ENCODE assay signal across 11 mouse cellular contexts in the genomic region with DNA sequence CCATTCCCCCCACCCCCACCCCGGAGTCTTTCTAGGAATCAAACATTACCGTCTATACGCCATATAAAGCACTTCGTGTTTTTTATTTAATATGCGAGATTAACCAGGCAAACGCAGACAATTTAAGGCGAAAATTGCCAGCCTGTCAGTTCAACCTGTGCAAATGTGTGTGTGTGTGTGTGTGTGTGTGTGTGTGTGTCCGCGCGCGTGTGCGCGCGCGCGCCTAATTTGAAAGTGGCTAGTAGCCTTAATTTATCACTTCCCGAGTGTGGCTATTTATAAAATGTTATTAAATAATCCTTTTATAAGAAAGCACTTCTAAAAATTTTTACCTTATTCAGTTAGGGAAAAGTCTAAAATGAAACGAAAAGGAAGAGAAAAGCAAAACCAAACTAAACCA.
DNase-seq lines count a peak whose midpoint lies in the region; ATAC-seq lines count a peak whose summit lies in the region.
"Had no signal": no experiment of that assay in that cellular context is flagged by ENCODE, and none has a peak within 500 bp of the region (broad histone marks: within the 10 kb centered on the region; RNA-seq: fewer than 3 reads in every experiment).

No protein-coding gene starts in this region.

- no peaks in the 10 kb centered on the region for H3K36me3 ChIP-seq in neural tube, embryonic 11.5 days (ENCODE audit: control insufficient read depth, insufficient read depth, low read length)
- no peaks in the 10 kb centered on the region for H3K36me3 ChIP-seq in limb, embryonic 13.5 days
- H3K36me3 ChIP-seq in stomach, embryonic 16.5 days (ENCODE audit: control insufficient read depth, insufficient read depth, low read length), result no peaks in the 10 kb centered on the region

- WGBS in neural tube, embryonic 11.5 days, result 2% methylated on average over 18 of the region's 18 CpGs
- 2% methylated on average over 18 of the region's 18 CpGs for WGBS in limb, embryonic 13.5 days
- 1% methylated on average over 18 of the region's 18 CpGs for WGBS in stomach, embryonic 16.5 days

- no peak overlapping the region for H3K9ac ChIP-seq in neural tube, embryonic 11.5 days (ENCODE audit: low read length)
- no peak overlapping the region for H3K9ac ChIP-seq in limb, embryonic 13.5 days
- no peak overlapping the region for H3K9ac ChIP-seq in stomach, embryonic 16.5 days (ENCODE audit: low read length)

- H3K27me3 ChIP-seq in neural tube, embryonic 11.5 days (ENCODE audit: control insufficient read depth, insufficient read depth, low read length), result peaks cover 12% of the 10 kb centered on the region
- H3K27me3 ChIP-seq in limb, embryonic 13.5 days, result peaks cover 73% of the 10 kb centered on the region
- H3K27me3 ChIP-seq in stomach, embryonic 16.5 days (ENCODE audit: control insufficient read depth, insufficient read depth, low read length), result peaks cover 47% of the 10 kb centered on the region

- DNase-seq in embryo, embryonic 11 days, result peak; percentile 43
- DNase-seq in embryo, embryonic 9.5 days (ENCODE audit: extremely low spot score), result no peak
- no peak for DNase-seq in neural tube, embryonic 11.5 days (ENCODE audit: low spot score)
- no peak for DNase-seq in neural tube, embryonic 10.5 days (ENCODE audit: extremely low spot score, low spot score)
- no peak for DNase-seq in gastrocnemius, adult 8-10 months (ENCODE audit: low spot score in 2 of 2)
- DNase-seq: kidney, adult 2 months; lung, postnatal 14 days; right cerebral cortex, postnatal 25 days had no signal

- no peak for ATAC-seq in neural tube, embryonic 11.5 days (ENCODE audit: insufficient read depth, low FRiP score, low TSS enrichment)
- ATAC-seq in limb, embryonic 13.5 days (ENCODE audit: low FRiP score, low read depth), result no peak
- ATAC-seq in stomach, embryonic 16.5 days (ENCODE audit: insufficient read depth, low FRiP score), result no peak
- no peak for ATAC-seq in erythroid progenitor cell, adult 5-6 weeks (replicated peaks; ENCODE audit: low FRiP score, poor library complexity, severe bottlenecking)

- H3K27ac ChIP-seq in neural tube, embryonic 11.5 days (ENCODE audit: low read depth, low read length), result no peak overlapping the region
- H3K27ac ChIP-seq in limb, embryonic 13.5 days, result no peak overlapping the region
- H3K27ac ChIP-seq in stomach, embryonic 16.5 days (ENCODE audit: low read length), result no peak overlapping the region

- H3K4me1 ChIP-seq in neural tube, embryonic 11.5 days (ENCODE audit: control insufficient read depth, insufficient read depth, low read length), result peaks cover 12% of the 10 kb centered on the region; the same call in 1 of the 2 replicates
- H3K4me1 ChIP-seq in limb, embryonic 13.5 days, result peaks cover 33% of the 10 kb centered on the region
- no peaks in the 10 kb centered on the region for H3K4me1 ChIP-seq in stomach, embryonic 16.5 days (ENCODE audit: control insufficient read depth, insufficient read depth, low read length)

- peak overlapping the region; percentile 20 for H3K4me3 ChIP-seq in neural tube, embryonic 11.5 days (ENCODE audit: low read depth, low read length)
- peak overlapping the region; percentile 27 for H3K4me3 ChIP-seq in limb, embryonic 13.5 days
- peak overlapping the region; percentile 9; the same call in 1 of the 2 replicates for H3K4me3 ChIP-seq in stomach, embryonic 16.5 days (replicated peaks; ENCODE audit: low read length)

- H3K9me3 ChIP-seq in neural tube, embryonic 11.5 days (ENCODE audit: control insufficient read depth, low read length), result no peaks in the 10 kb centered on the region
- H3K9me3 ChIP-seq in limb, embryonic 13.5 days, result 0 out of 2 replicates have a peak, but pooled peaks cover 7% of the 10 kb centered on the region
- H3K9me3 ChIP-seq in stomach, embryonic 16.5 days (replicated peaks; ENCODE audit: control insufficient read depth, low read length), result no peaks in the 10 kb centered on the region

- peak overlapping the region; percentile 51 for H3K4me2 ChIP-seq in neural tube, embryonic 11.5 days (ENCODE audit: low read depth)
- H3K4me2 ChIP-seq in limb, embryonic 13.5 days (replicated peaks), result peak overlapping the region; percentile 61
- H3K4me2 ChIP-seq in stomach, embryonic 16.5 days (ENCODE audit: low read depth, low read length), result peak overlapping the region; percentile 28
